Mouse (Mus musculus): Measurements from ENCODE around the gene Crim1. TPM values are rescaled to one million over a fixed set of nuclear protein-coding genes. Genes with fewer than 3 reads are reported as not detected.
"Not testable (repeated sequence)": the region's sequence is repeated elsewhere in the genome, so short reads cannot be mapped to it uniquely, and the experiment has no call there.

Gene Crim1
- polyA plus RNA-seq, 1 experiment from 2014 or later, result 3.6 TPM

DNA sequence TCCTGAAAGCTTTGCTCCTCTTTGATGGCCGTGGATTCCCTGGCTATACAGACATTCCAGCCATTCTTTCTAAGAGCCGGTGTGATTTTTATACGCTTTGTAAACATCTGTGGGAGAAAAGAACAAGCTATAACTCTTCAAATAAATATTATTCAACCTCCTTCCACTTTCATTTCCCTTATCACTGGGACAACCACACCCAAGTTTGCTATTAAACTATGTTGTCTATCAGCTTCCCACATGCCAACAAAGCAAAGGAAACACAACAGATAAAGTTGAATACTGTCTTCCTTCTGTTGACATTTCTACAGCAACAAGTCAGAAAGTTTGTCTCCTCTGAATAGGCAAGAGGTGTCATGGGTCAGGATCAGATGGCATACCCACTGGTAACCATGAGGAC is 48.9 kb downstream of the Crim1 start:
- Histone ChIP-seq H3K36me3 (ENCODE audit: control insufficient read depth, insufficient read depth, low read length) (no peaks in the 10 kb centered on the region), H3K4me1 (ENCODE audit: control insufficient read depth, insufficient read depth, low read length) (no peaks in the 10 kb centered on the region; the same call in 1 of the 2 replicates), H3K9me3 (replicated peaks; ENCODE audit: control insufficient read depth, low read length) (no peaks in the 10 kb centered on the region), H3K9ac (ENCODE audit: low read length) (no peak overlapping the region), H3K27ac (ENCODE audit: low read depth, low read length) (no peak overlapping the region), H3K4me3 (ENCODE audit: low read depth, low read length) (no peak overlapping the region), H3K4me2 (ENCODE audit: low read length) (no peak overlapping the region), H3K27me3 (replicated peaks; ENCODE audit: control insufficient read depth, insufficient read depth, low read length) (no peaks in the 10 kb centered on the region)
- no peak for ATAC-seq
- DNase-seq (ENCODE audit: low spot score), result no peak
- 78% methylated on average over 3 of the region's 3 CpGs for WGBS

DNA sequence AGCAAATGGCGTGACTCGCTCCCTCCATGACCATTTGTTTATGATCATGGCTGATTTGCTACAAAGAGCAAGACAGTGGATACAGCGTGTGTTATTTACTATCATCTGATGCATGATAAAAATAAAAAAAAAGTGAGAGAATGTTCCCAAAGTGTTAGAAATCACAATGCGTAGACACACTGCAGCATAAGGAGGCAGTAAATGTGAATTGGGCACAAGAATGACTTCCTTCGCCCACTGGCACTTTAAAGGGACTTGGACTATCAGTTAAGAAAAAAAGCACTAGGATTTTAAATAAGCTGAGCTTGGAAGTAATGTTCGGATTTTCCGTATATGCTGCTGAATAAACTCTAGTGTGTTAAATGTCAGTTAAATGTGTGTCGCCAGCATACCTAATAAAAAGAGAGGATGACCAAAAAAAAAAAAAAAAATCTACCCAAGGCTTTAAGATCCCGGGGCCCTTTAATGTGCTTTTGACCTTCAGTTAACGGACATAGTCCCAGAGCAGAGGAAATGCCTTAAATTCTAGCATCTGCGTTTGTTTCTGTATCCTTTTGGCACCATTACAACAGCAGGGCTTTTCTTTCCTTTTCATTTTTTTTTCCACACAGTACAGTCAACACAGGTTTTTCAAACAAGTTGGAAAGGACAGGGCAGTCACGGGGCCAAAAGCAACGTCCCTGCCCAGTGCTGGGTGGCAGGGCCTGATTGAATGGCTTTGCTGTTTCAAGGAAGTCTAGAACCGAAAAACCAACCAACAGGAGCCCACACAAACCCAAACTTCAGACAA is 50.3 kb downstream of the Crim1 start:
- DNase-seq (ENCODE audit: low spot score) (no peak), ATAC-seq (no peak)
- no peak overlapping the region for H3K9ac ChIP-seq (ENCODE audit: low read length)
- no peak overlapping the region for H3K27ac ChIP-seq (ENCODE audit: low read depth, low read length)
- no peaks in the 10 kb centered on the region for H3K9me3 ChIP-seq (replicated peaks; ENCODE audit: control insufficient read depth, low read length)
- H3K4me2 ChIP-seq (ENCODE audit: low read length), result no peak overlapping the region
- H3K4me3 ChIP-seq (ENCODE audit: low read depth, low read length), result no peak overlapping the region
- H3K36me3 ChIP-seq (ENCODE audit: control insufficient read depth, insufficient read depth, low read length), result no peaks in the 10 kb centered on the region
- no peaks in the 10 kb centered on the region for H3K27me3 ChIP-seq (replicated peaks; ENCODE audit: control insufficient read depth, insufficient read depth, low read length)
- WGBS, result 81% methylated on average over 14 of the region's 14 CpGs
- no peaks in the 10 kb centered on the region; the same call in 1 of the 2 replicates for H3K4me1 ChIP-seq (ENCODE audit: control insufficient read depth, insufficient read depth, low read length)

DNA sequence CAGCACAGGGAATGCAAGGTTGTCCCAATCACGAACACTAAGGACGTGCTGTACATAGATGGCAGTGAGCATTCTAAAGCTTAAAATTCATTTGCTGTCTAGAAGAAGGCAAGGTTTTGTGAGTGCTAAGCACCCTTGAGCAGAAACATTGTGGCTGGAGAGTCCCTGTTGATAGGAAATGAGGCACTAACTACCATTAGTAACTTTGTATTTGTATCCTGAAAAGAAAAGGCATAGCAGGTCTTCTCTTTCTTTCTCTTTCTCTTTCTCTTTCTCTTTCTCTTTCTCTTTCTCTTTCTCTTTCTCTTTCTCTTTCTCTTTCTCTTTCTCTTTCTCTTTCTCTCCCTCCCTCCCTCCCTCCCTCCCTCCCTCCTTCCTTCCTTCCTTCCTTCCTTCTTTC is 53.5 kb downstream of the Crim1 start:
- not testable (repeated sequence) for H3K27me3 ChIP-seq (replicated peaks; ENCODE audit: control insufficient read depth, insufficient read depth, low read length); H3K4me2 ChIP-seq (ENCODE audit: low read length); ATAC-seq; H3K4me3 ChIP-seq (ENCODE audit: low read depth, low read length); H3K27ac ChIP-seq (ENCODE audit: low read depth, low read length); H3K9me3 ChIP-seq (replicated peaks; ENCODE audit: control insufficient read depth, low read length); H3K9ac ChIP-seq (ENCODE audit: low read length); H3K4me1 ChIP-seq (ENCODE audit: control insufficient read depth, insufficient read depth, low read length); H3K36me3 ChIP-seq (ENCODE audit: control insufficient read depth, insufficient read depth, low read length); DNase-seq (ENCODE audit: low spot score)
- 93% methylated on average over 2 of the region's 2 CpGs for WGBS

DNA sequence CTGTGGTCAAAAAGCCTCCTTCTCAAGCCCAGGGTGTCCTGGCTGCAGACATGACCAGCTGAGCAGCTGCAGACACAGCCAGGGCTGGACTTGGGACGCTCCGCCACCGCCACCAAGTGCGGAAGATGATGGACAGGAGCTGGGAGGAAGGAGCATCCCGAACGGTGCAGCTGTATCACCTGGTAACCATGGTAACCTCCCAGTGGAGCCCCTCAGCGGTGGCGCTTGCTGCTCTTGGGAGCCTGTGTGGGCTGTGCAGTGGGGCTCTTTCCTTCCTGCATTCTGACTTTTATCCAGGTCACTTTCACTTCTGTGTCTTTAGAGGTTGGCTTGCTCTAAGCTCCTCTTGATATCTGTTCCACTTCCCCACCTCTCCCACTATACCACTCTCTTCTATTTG is 54.2 kb downstream of the Crim1 start:
- H3K4me1 ChIP-seq (ENCODE audit: control insufficient read depth, insufficient read depth, low read length), result no peaks in the 10 kb centered on the region
- H3K9me3 ChIP-seq (replicated peaks; ENCODE audit: control insufficient read depth, low read length), result no peaks in the 10 kb centered on the region
- WGBS, result 69% methylated on average over 8 of the region's 8 CpGs
- H3K4me2 ChIP-seq (ENCODE audit: low read length), result no peak overlapping the region
- no peak; the same call in 1 of the 2 replicates for ATAC-seq
- no peak overlapping the region for H3K4me3 ChIP-seq (ENCODE audit: low read depth, low read length)
- no peak overlapping the region for H3K9ac ChIP-seq (ENCODE audit: low read length)
- no peak overlapping the region for H3K27ac ChIP-seq (ENCODE audit: low read depth, low read length)
- no peak for DNase-seq (ENCODE audit: low spot score)
- no peaks in the 10 kb centered on the region for H3K36me3 ChIP-seq (ENCODE audit: control insufficient read depth, insufficient read depth, low read length)
- no peaks in the 10 kb centered on the region for H3K27me3 ChIP-seq (replicated peaks; ENCODE audit: control insufficient read depth, insufficient read depth, low read length)

DNA sequence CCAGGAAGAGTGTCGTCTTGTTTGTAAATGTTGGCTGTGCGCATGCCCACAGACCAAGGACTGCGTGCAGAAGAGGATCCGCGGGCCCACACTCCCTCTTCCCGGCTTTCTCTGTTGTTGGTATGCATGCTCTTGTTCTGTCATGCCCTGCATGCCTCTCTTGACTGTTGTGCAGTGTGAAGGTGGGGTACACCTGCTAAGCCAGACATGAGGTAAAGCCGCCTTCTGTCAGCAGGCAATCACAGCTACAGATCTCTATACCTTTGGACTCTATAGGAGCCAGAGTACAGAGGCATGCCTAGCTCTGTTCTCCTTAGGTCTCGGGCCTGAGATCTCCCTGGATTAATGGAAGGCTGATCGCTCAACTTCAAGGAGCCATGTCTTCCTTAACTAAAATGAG is 55.7 kb downstream of the Crim1 start:
- Histone ChIP-seq H3K27ac (ENCODE audit: low read depth, low read length) (no peak overlapping the region), H3K4me1 (ENCODE audit: control insufficient read depth, insufficient read depth, low read length) (no peaks in the 10 kb centered on the region), H3K9ac (ENCODE audit: low read length) (no peak overlapping the region), H3K36me3 (ENCODE audit: control insufficient read depth, insufficient read depth, low read length) (no peaks in the 10 kb centered on the region), H3K9me3 (replicated peaks; ENCODE audit: control insufficient read depth, low read length) (no peaks in the 10 kb centered on the region), H3K27me3 (replicated peaks; ENCODE audit: control insufficient read depth, insufficient read depth, low read length) (no peaks in the 10 kb centered on the region), H3K4me2 (ENCODE audit: low read length) (no peak overlapping the region), H3K4me3 (ENCODE audit: low read depth, low read length) (no peak overlapping the region)
- DNase-seq (ENCODE audit: low spot score), result no peak
- 95% methylated on average over 9 of the region's 9 CpGs for WGBS
- no peak for ATAC-seq

DNA sequence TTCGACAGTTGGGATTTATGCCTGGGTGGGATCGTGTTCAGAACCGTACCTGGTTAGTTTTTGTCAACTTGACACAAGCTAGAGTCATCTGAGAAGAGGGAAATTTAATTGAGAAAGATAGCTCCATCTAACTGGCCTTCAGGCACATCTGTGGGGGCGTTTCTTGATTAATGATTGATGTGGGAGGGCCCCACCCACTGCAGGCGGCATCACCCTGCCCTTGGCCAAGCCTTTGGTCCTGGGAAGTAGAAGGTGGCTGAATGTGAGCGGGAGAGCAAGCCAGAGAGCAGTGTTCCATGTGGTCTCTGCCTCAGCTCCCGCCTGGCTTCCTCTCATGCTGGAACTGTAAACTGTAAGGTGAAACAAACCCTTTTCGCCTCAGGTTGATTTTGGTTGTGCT is 56.5 kb downstream of the Crim1 start:
- Histone ChIP-seq H3K9me3 (replicated peaks; ENCODE audit: control insufficient read depth, low read length) (no peaks in the 10 kb centered on the region), H3K27me3 (replicated peaks; ENCODE audit: control insufficient read depth, insufficient read depth, low read length) (no peaks in the 10 kb centered on the region)
- no peak for ATAC-seq

DNA sequence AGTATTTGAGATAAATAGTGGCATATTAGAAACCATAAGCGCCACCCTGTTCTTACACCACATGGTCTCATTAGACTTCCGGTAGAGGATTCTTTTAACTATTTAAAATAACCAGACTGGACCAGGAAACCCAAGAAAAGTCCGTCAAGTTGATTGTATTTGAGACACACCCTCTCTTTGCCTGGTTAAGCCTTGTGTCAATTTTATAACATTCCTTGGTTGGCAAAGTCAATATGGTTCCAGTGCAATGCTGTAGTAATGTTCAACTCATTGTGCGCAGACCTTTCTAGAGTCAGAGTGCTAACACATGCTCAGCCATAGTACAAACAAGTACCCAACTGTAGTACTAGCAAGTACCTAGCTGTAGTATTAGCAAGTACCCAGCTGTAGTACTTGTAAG is 61.6 kb downstream of the Crim1 start:
- Histone ChIP-seq H3K27me3 (replicated peaks; ENCODE audit: control insufficient read depth, insufficient read depth, low read length) (no peaks in the 10 kb centered on the region), H3K36me3 (ENCODE audit: control insufficient read depth, insufficient read depth, low read length) (no peaks in the 10 kb centered on the region), H3K4me1 (ENCODE audit: control insufficient read depth, insufficient read depth, low read length) (no peaks in the 10 kb centered on the region), H3K4me2 (ENCODE audit: low read length) (no peak overlapping the region), H3K9me3 (replicated peaks; ENCODE audit: control insufficient read depth, low read length) (no peaks in the 10 kb centered on the region), H3K27ac (ENCODE audit: low read depth, low read length) (no peak overlapping the region), H3K4me3 (ENCODE audit: low read depth, low read length) (no peak overlapping the region), H3K9ac (ENCODE audit: low read length) (no peak overlapping the region)
- DNase-seq (ENCODE audit: low spot score) (no peak), ATAC-seq (no peak)
- 95% methylated on average over 4 of the region's 4 CpGs for WGBS

More for the DNA sequence above, 56.5 kb downstream of the Crim1 start:
- H3K4me2 ChIP-seq (ENCODE audit: low read length), result no peak overlapping the region
- 90% methylated on average over 8 of the region's 8 CpGs for WGBS
- H3K36me3 ChIP-seq (ENCODE audit: control insufficient read depth, insufficient read depth, low read length), result no peaks in the 10 kb centered on the region
- H3K4me3 ChIP-seq (ENCODE audit: low read depth, low read length), result no peak overlapping the region
- H3K9ac ChIP-seq (ENCODE audit: low read length), result no peak overlapping the region
- no peaks in the 10 kb centered on the region for H3K4me1 ChIP-seq (ENCODE audit: control insufficient read depth, insufficient read depth, low read length)
- DNase-seq (ENCODE audit: low spot score), result no peak
- H3K27ac ChIP-seq (ENCODE audit: low read depth, low read length), result no peak overlapping the region

DNA sequence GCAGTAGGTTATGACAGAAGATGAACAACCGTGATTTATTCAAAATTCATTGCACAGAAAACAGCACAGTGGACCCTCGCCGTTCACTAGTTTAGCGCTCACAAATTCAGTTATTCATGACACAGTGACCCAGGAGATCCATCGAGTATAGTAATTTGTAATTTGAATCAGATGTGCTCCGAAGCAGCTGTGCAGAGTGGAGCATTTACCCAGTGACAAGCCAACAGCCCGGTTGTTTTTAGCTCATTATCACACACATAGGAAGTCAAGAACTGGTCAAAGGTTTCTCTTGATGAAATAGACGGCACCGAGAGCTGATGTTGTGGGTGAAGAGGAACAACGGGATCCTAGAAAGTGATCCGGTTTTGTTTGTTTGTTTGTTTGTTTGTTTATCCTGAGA is 64.1 kb downstream of the Crim1 start:
- Histone ChIP-seq H3K4me1 (ENCODE audit: control insufficient read depth, insufficient read depth, low read length) (no peaks in the 10 kb centered on the region), H3K27me3 (replicated peaks; ENCODE audit: control insufficient read depth, insufficient read depth, low read length) (no peaks in the 10 kb centered on the region), H3K9me3 (replicated peaks; ENCODE audit: control insufficient read depth, low read length) (no peaks in the 10 kb centered on the region), H3K9ac (ENCODE audit: low read length) (no peak overlapping the region), H3K4me2 (ENCODE audit: low read length) (no peak overlapping the region), H3K27ac (ENCODE audit: low read depth, low read length) (no peak overlapping the region), H3K36me3 (ENCODE audit: control insufficient read depth, insufficient read depth, low read length) (no peaks in the 10 kb centered on the region), H3K4me3 (ENCODE audit: low read depth, low read length) (no peak overlapping the region)
- ATAC-seq, result no peak
- DNase-seq (ENCODE audit: low spot score), result no peak
- 83% methylated on average over 11 of the region's 11 CpGs for WGBS

DNA sequence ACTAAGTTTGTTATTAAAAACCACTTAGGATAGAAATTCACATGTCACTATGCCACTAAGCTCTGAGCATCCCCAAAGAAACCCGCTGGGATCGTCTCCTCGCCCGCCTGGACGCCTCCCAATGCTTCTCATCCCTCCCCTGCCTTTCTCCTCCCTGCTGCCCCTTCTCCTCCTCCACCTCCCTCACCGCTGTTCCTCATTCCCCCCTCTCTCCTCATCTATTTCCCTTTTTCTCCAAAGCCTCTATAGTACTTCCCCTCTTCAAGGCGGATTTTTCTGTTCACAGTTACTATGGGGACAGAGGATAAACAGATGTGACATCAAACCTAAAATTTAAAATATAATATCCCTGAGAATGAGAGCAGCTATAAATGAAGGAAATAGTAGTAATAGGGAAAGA is 65.1 kb downstream of the Crim1 start:
- Histone ChIP-seq H3K4me3 (ENCODE audit: low read depth, low read length) (no peak overlapping the region), H3K4me2 (ENCODE audit: low read length) (no peak overlapping the region), H3K27me3 (replicated peaks; ENCODE audit: control insufficient read depth, insufficient read depth, low read length) (no peaks in the 10 kb centered on the region), H3K27ac (ENCODE audit: low read depth, low read length) (no peak overlapping the region), H3K9ac (ENCODE audit: low read length) (no peak overlapping the region), H3K9me3 (replicated peaks; ENCODE audit: control insufficient read depth, low read length) (no peaks in the 10 kb centered on the region), H3K36me3 (ENCODE audit: control insufficient read depth, insufficient read depth, low read length) (no peaks in the 10 kb centered on the region), H3K4me1 (ENCODE audit: control insufficient read depth, insufficient read depth, low read length) (no peaks in the 10 kb centered on the region)
- DNase-seq (ENCODE audit: low spot score) (no peak), ATAC-seq (no peak)
- 85% methylated on average over 7 of the region's 7 CpGs for WGBS
